Mouse (Mus musculus): ENCODE data around the gene Rab31.

GRCm38 (mm10) chr17:65737175-65737574, 35.4 kb downstream of the Rab31 start:
- no peak for TF ChIP-seq MAX (IDR thresholded peaks at IDR 0.05; ENCODE audit: low read depth)
- TF ChIP-seq POLR2A (IDR thresholded peaks at IDR 0.05; ENCODE audit: insufficient read length, low read depth) = no peak
- TF ChIP-seq MYOD1 (IDR thresholded peaks at IDR 0.05; ENCODE audit: control insufficient read depth in 1 of 3, insufficient read length in 2 of 3, low read depth in 2 of 3) = no peak
- no peak for TF ChIP-seq CEBPB (IDR thresholded peaks at IDR 0.05; ENCODE audit: insufficient read depth, poor library complexity, severe bottlenecking)
- TF ChIP-seq USF1 (IDR thresholded peaks at IDR 0.05; ENCODE audit: low read depth) = no peak
- no peak for TF ChIP-seq MYOG (IDR thresholded peaks at IDR 0.05; ENCODE audit: control insufficient read depth in 1 of 3, insufficient read depth in 1 of 3, insufficient read length in 2 of 3, low read depth in 2 of 3)
- no peak for TF ChIP-seq TCF12 (IDR thresholded peaks at IDR 0.05; ENCODE audit: insufficient read depth, poor library complexity, severe bottlenecking)
- no peak for TF ChIP-seq POLR2AphosphoS2 (IDR thresholded peaks at IDR 0.05; ENCODE audit: insufficient read length, low read depth)
- no peak for TF ChIP-seq SRF (IDR thresholded peaks at IDR 0.05; ENCODE audit: control insufficient read depth, insufficient read length, low read depth)
- no peak for TF ChIP-seq E2F4 (IDR thresholded peaks at IDR 0.05; ENCODE audit: insufficient read depth)
- TF ChIP-seq REST (IDR thresholded peaks at IDR 0.05; ENCODE audit: insufficient read depth, insufficient read length) = no peak
- TF ChIP-seq TCF3 (IDR thresholded peaks at IDR 0.05; ENCODE audit: insufficient read length, low read depth) = no peak

All from myocyte (in vitro differentiated cells).